Mouse (Mus musculus) olfactory bulb, adult 2 months (tissue): ENCODE measurements around the gene Rab13.

Source experiments
- CTCF ChIP-seq: fragments of 200-500 bp; IDR thresholded peaks from 2 replicates; pipeline ENCODE4 v1.5.1; 2012; ENCODE audit warnings: low read depth, mild to moderate bottlenecking, low read length, moderate library complexity; ENCODE audit not compliant: insufficient read depth
- POLR2A ChIP-seq: fragments of 200-500 bp; IDR thresholded peaks from 2 replicates; pipeline ENCODE4 v1.6.1; 2012; ENCODE audit warnings: mild to moderate bottlenecking, low read depth, low read length, moderate library complexity; ENCODE audit not compliant: insufficient read depth

GRCm38 (mm10) chr3:90253653-90254418 lies 40.3 kb downstream of the Rab13 start, which contains the start of gene Crtc2:
- TF ChIP-seq CTCF (no peak), POLR2A (peak; percentile 87)
